Mouse (Mus musculus) heart, embryonic 16.5 days (tissue): ENCODE results near the gene Ttc30b. TPM values are rescaled to one million over a fixed set of nuclear protein-coding genes. Genes with fewer than 3 reads are reported as not detected.

Experiments
- ATAC-seq: fragments of 200-750 bp; cut with Nextera tagmentation; replicated peaks from 2 replicates; pipeline ENCODE4 v1.8.0; 2017; ENCODE audit warnings: moderate number of reproducible peaks; ENCODE audit not compliant: insufficient read depth, low FRiP score; ENCODE audit errors: extremely low read depth
- H3K27ac ChIP-seq: fragments of 300-500 bp; sonication (generic); 2 replicates; pipeline ENCODE4 v1.5.1; 2014; ENCODE audit warnings: mild to moderate bottlenecking, low read length, control low read depth, moderate library complexity
- H3K27me3 ChIP-seq: fragments of 300-500 bp; sonication (generic); 2 replicates; pipeline ENCODE4 v1.6.1; 2014; ENCODE audit warnings: low read length, mixed read lengths; ENCODE audit not compliant: control insufficient read depth, insufficient read depth
- H3K36me3 ChIP-seq: fragments of 300-500 bp; sonication (generic); 2 replicates; pipeline ENCODE4 v1.6.1; 2014; ENCODE audit not compliant: control insufficient read depth, insufficient read depth
- H3K4me1 ChIP-seq: fragments of 300-500 bp; sonication (generic); 2 replicates; pipeline ENCODE4 v1.6.1; 2014; ENCODE audit warnings: low read length, mixed read lengths; ENCODE audit not compliant: control insufficient read depth, insufficient read depth
- H3K4me2 ChIP-seq: fragments of 300-500 bp; sonication (generic); 2 replicates; pipeline ENCODE4 v1.6.1; 2014; ENCODE audit warnings: low read depth, mild to moderate bottlenecking, control low read depth, low read length
- H3K4me3 ChIP-seq: fragments of 300-500 bp; sonication (generic); 2 replicates; pipeline ENCODE4 v1.5.1; 2014; ENCODE audit warnings: mild to moderate bottlenecking, control low read depth, low read length
- H3K9ac ChIP-seq: fragments of 300-500 bp; sonication (generic); 2 replicates; pipeline ENCODE4 v1.6.1; 2014; ENCODE audit warnings: low read length, control low read depth
- H3K9me3 ChIP-seq: fragments of 300-500 bp; sonication (generic); replicated peaks from 2 replicates; pipeline ENCODE4 v1.6.1; 2016; ENCODE audit warnings: low read length; ENCODE audit not compliant: control insufficient read depth
- WGBS: fragments of 180-500 bp; shearing (Covaris S2); extraction: QIAGEN DNeasy Blood & Tissue Kit; methylation state at CpG from one replicate; pipeline ENCODE4 v1.1.7; 2014; 5-methylcytosine and 5-hydroxymethylcytosine counted together
- polyA plus RNA-seq: library from polyadenylated mRNA; unstranded; fragments of >200 nt; fragmentation: Nextera tagmentation; extraction: Ambion mirVana; gene quantifications from 2 replicates; pipeline ENCODE4 v1.2.1, GENCODE M21; 2015

Gene Ttc30b
- polyA plus RNA-seq, 1 experiment from 2014 or later, result 12.3 TPM

- Histone ChIP-seq H3K27me3 (no peaks in the 10 kb centered on the region), H3K36me3 (peaks cover 4% of the 10 kb centered on the region), H3K4me2 (no peak overlapping the region), H3K9ac (no peak overlapping the region), H3K4me3 (no peak overlapping the region), H3K27ac (no peak overlapping the region), H3K4me1 (peaks cover 8% of the 10 kb centered on the region), H3K9me3 (no peaks in the 10 kb centered on the region)
- no peak for ATAC-seq
- WGBS, result 80% methylated on average over 6 of the region's 6 CpGs
Observed at GRCm38 (mm10) chr2:75929786-75930444, 8.5 kb downstream of the Ttc30b start.

GRCm38 (mm10) chr2:75929141-75929540, 9.2 kb downstream of the Ttc30b start:
- WGBS, result 95% methylated on average over 2 of the region's 2 CpGs
- ATAC-seq, result no peak
- H3K36me3 ChIP-seq, result peaks cover 4% of the 10 kb centered on the region
- H3K4me1 ChIP-seq, result peaks cover 7% of the 10 kb centered on the region
- H3K4me3 ChIP-seq, result no peak overlapping the region
- H3K9ac ChIP-seq, result no peak overlapping the region
- H3K4me2 ChIP-seq, result no peak overlapping the region
- H3K27ac ChIP-seq, result no peak overlapping the region
- no peaks in the 10 kb centered on the region for H3K27me3 ChIP-seq
- no peaks in the 10 kb centered on the region for H3K9me3 ChIP-seq

GRCm38 (mm10) chr2:75928011-75928410, 10.4 kb downstream of the Ttc30b start:
- no peak overlapping the region for H3K27ac ChIP-seq
- ATAC-seq, result no peak
- 92% methylated on average over 3 of the region's 3 CpGs for WGBS
- H3K9me3 ChIP-seq, result no peaks in the 10 kb centered on the region
- no peaks in the 10 kb centered on the region for H3K27me3 ChIP-seq
- H3K36me3 ChIP-seq, result peaks cover 4% of the 10 kb centered on the region
- no peak overlapping the region for H3K4me2 ChIP-seq
- peaks cover 2% of the 10 kb centered on the region for H3K4me1 ChIP-seq
- H3K4me3 ChIP-seq, result no peak overlapping the region
- H3K9ac ChIP-seq, result no peak overlapping the region

GRCm38 (mm10) chr2:75926061-75926460, 12.3 kb downstream of the Ttc30b start:
- 84% methylated on average over 5 of the region's 5 CpGs for WGBS
- Histone ChIP-seq H3K9ac (no peak overlapping the region), H3K9me3 (no peaks in the 10 kb centered on the region), H3K36me3 (peaks cover 2% of the 10 kb centered on the region; the same call in 1 of the 2 replicates), H3K4me3 (no peak overlapping the region), H3K4me2 (no peak overlapping the region), H3K27ac (no peak overlapping the region), H3K4me1 (peaks cover 2% of the 10 kb centered on the region), H3K27me3 (no peaks in the 10 kb centered on the region)
- ATAC-seq, result no peak

GRCm38 (mm10) chr2:75923807-75924340, 14.5 kb downstream of the Ttc30b start:
- Histone ChIP-seq H3K27ac (no peak overlapping the region), H3K9me3 (no peaks in the 10 kb centered on the region), H3K4me1 (no peaks in the 10 kb centered on the region), H3K36me3 (peaks cover 2% of the 10 kb centered on the region; the same call in 1 of the 2 replicates), H3K4me3 (no peak overlapping the region), H3K4me2 (no peak overlapping the region), H3K27me3 (no peaks in the 10 kb centered on the region), H3K9ac (no peak overlapping the region)
- no peak for ATAC-seq
- WGBS, result 92% methylated on average over 4 of the region's 4 CpGs

- 78% methylated on average over 3 of the region's 3 CpGs for WGBS
- H3K27ac ChIP-seq, result no peak overlapping the region
- ATAC-seq, result no peak
Observed at GRCm38 (mm10) chr2:75915040-75915439, 23.3 kb downstream of the Ttc30b start.

GRCm38 (mm10) chr2:75907142-75907541, 31.2 kb downstream of the Ttc30b start:
- H3K4me2 ChIP-seq, result no peak overlapping the region
- WGBS, result 76% methylated on average over 1 of the region's 1 CpGs
- no peak for ATAC-seq

More at GRCm38 (mm10) chr2:75915040-75915439, 23.3 kb downstream of the Ttc30b start:
- peaks cover 9% of the 10 kb centered on the region; the same call in 1 of the 2 replicates for H3K36me3 ChIP-seq
- no peak overlapping the region for H3K9ac ChIP-seq
- no peak overlapping the region for H3K4me3 ChIP-seq
- no peaks in the 10 kb centered on the region for H3K27me3 ChIP-seq
- no peaks in the 10 kb centered on the region for H3K9me3 ChIP-seq
- H3K4me2 ChIP-seq, result no peak overlapping the region
- H3K4me1 ChIP-seq, result no peaks in the 10 kb centered on the region

GRCm38 (mm10) chr2:75901869-75902268, 36.5 kb downstream of the Ttc30b start:
- Histone ChIP-seq H3K4me3 (no peak overlapping the region), H3K9ac (no peak overlapping the region), H3K27me3 (no peaks in the 10 kb centered on the region), H3K9me3 (peaks cover 5% of the 10 kb centered on the region), H3K4me1 (no peaks in the 10 kb centered on the region), H3K27ac (no peak overlapping the region), H3K36me3 (peaks cover 13% of the 10 kb centered on the region), H3K4me2 (no peak overlapping the region)
- no peak for ATAC-seq
- 72% methylated on average over 9 of the region's 9 CpGs for WGBS

More at GRCm38 (mm10) chr2:75907142-75907541, 31.2 kb downstream of the Ttc30b start:
- H3K27me3 ChIP-seq, result no peaks in the 10 kb centered on the region
- no peaks in the 10 kb centered on the region for H3K9me3 ChIP-seq
- no peak overlapping the region for H3K27ac ChIP-seq
- H3K36me3 ChIP-seq, result peaks cover 7% of the 10 kb centered on the region; the same call in 1 of the 2 replicates
- no peak overlapping the region for H3K9ac ChIP-seq
- H3K4me1 ChIP-seq, result no peaks in the 10 kb centered on the region
- H3K4me3 ChIP-seq, result no peak overlapping the region

- H3K27me3 ChIP-seq, result no peaks in the 10 kb centered on the region
- ATAC-seq, result no peak
- H3K9ac ChIP-seq, result no peak overlapping the region
- WGBS, result 84% methylated on average over 1 of the region's 1 CpGs
- H3K27ac ChIP-seq, result no peak overlapping the region
- H3K4me2 ChIP-seq, result no peak overlapping the region
- peaks cover 13% of the 10 kb centered on the region for H3K36me3 ChIP-seq
- peaks cover 5% of the 10 kb centered on the region for H3K9me3 ChIP-seq
- no peaks in the 10 kb centered on the region for H3K4me1 ChIP-seq
- H3K4me3 ChIP-seq, result no peak overlapping the region
Observed at GRCm38 (mm10) chr2:75900281-75900680, 38.1 kb downstream of the Ttc30b start.
